Mouse (Mus musculus) testis, postnatal 10 days (tissue): Measurements from ENCODE around the gene 4930430F08Rik.
"Not testable (repeated sequence)": the region's sequence is repeated elsewhere in the genome, so short reads cannot be mapped to it uniquely, and the experiment has no call there.

Experiments used
- DNase-seq: peaks from one replicate; pipeline ENCODE4 v3.0.0; 2021; ENCODE audit warnings: low spot score

Gene 4930430F08Rik

GRCm38 (mm10) chr10:100590323-100590722 lies at the start of gene 4930430F08Rik, which contains the start of gene 1700017N19Rik:
4930430F08Rik (minus strand) TSS chr10:100590423.
1700017N19Rik (plus strand) TSS chr10:100590484.
- no peak for DNase-seq

DNA sequence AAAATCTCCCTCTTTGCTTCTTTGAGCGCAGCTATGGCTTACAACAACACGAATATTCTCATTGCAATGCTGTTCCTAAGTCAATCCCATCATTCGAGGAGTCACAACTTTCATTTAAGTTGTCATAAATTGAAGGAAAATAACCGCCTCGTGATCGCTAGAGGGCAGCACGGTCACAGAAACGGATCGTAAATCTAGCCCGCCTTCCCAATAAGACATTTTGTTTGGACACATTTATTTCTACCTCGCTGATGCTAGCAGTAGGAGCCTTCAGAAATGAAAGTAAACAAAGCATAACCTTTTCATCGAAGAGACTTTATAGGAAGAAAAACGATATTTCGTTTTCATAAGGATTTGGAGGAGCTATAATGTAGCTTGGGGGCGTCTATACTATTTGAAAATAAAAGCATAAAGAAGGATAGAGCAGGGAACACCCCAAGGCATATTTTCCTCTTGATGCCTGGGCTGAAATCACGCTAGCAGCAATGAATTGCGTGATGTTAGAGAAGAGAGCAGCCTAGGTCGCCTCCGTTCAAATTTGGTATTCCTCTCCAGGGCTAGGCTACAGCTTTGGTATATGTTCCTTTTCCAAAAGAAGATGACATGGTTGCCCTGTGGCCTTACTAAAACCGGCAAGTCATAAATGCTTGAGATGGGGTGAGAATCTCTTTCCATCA lies 39.7 kb upstream of the 4930430F08Rik start:
- DNase-seq, result peak; percentile 49

DNA sequence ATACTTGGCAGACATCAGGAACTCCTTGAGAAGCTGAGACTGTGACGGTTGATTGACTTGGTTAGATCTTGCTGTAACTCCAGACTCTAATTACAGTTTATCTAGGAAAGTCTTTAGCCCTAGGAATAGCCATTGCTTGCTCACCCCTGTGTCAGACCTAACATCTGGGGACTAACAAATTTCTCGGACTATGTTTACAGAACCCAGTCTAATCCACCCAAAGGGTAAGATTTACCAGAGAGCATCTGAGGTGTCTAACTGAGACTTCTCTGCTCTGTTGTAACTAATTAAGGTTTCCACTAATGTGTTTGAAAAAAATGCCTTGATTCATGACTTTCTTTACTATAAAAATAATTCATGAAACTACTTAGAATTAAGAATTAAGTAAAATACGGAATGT lies 32.3 kb upstream of the 4930430F08Rik start:
- no peak for DNase-seq

GRCm38 (mm10) chr10:100620040-100620439 lies 29.8 kb upstream of the 4930430F08Rik start:
- DNase-seq, result peak; percentile 38

DNA sequence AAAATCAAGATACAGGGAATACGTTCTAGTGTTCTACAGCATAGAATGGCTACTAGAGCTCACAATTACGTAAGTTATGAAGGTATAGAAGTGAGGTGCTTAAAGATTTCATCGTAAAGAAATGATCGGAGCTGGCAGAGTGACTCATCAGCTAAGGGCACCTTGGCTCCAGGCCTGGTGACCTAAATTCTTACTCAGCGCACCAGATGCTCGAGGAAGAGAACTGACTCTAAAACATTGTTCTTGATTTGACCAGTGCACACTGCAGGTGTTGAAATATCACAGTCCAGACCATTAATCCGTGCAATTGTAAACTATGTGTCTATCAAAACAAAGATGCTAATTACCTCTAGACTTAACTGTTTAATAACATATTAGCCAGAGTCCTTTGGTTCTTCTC lies 29.3 kb upstream of the 4930430F08Rik start:
- no peak for DNase-seq

GRCm38 (mm10) chr10:100617233-100617903 lies 27.1 kb upstream of the 4930430F08Rik start:
- DNase-seq, result no peak

DNA sequence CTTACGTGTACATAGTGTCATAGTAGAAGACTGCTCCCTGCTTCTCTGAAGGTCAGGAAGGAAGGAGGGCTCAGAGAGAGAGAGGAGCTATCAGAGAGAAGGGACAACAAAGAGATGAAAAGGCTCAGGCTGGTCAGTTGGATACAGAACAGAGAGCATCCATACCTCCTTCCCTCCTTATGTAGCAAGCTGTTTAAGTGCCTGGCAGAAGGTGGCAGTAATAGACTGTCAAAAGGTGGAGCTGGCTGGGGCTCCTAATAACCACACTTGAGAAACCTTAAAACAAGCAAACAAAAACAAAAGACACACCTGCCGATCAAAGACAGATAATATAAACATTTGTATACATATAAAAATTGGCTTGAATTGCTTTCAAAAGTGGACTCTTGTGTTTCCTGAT lies 14.0 kb upstream of the 4930430F08Rik start:
- no peak for DNase-seq

DNA sequence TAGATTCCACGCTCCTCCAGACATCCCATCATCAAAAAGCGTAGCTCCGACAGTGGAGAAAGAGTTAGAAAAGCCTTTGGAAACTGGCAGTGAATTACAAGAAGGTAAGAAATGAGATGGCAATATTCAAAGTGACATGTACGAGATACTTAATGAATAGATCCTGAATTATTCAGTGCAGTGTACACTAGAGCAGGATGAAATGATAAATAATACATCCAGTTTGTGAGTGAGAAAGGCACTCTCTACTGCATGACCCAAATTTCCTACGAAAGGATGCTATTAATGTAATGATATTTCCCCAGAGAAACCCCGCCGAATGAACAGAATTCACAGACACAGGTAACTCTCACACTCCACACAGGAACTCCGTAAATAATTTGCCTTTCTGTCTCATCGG lies 13.3 kb upstream of the 4930430F08Rik start:
- DNase-seq, result no peak

DNA sequence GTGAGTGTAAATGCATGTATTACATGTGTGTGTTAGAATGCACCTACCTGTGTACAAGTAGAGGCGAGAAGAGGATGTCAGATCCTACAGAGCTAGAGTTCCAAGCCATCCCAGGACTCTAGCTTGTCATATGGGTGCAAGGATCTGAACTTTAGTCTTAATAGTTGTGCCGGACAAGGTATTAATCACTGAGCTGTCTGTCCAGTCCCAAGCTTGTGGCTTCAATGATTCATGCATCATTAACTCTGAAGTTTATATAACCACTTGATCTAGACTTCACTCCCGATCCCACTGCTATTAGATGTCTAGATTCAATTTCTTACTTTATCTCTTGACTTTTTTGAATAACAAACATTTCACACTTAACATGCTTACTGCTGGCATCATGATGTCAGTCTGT lies 8.1 kb upstream of the 4930430F08Rik start:
- no peak for DNase-seq

DNA sequence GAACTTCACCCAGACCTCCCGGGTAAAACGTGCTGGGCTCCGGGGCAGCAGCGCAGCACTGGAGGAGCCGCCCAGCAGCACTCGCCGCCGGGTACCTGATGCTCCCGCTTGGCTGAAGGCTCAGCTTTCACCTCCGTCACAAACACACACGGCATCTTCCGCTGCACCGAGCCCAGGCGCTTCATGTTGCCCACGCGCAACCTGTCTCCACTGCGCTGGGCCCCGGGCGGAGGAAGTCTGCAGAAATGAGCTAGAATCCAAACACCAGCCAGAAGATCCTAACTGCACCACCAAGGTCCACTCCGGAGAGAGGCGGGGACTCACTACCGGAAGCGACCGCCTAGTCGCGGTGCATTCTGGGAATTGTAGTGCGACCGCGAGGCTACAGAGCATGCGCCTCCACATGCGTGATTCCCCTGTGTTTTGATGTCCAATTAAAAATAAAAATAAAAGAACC lies 1.3 kb downstream of the 4930430F08Rik start:
- DNase-seq, result peak; percentile 94

DNA sequence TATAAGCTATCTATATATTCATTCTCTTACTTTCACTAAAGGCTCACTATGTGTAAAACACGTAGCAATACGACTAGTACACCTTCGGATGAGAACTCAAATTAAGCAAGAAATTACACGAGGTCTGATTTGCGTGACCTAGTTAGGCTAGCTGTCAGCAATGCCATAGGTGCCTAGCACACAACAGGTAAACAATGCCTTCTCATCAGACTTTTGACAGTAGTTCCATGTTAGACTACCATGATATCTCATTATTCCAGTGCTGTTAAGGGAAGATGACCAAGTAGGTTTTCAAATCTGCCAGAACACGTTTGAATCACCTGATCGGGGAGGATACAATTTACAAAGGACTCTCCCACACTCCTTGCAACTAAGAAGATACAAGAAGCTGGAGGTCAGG lies 1.7 kb downstream of the 4930430F08Rik start:
- DNase-seq, result no peak

GRCm38 (mm10) chr10:100584178-100584577 lies 6.0 kb downstream of the 4930430F08Rik start:
- DNase-seq, result no peak

GRCm38 (mm10) chr10:100575294-100575693 lies 14.9 kb downstream of the 4930430F08Rik start:
- DNase-seq, result no peak

GRCm38 (mm10) chr10:100574505-100575149 lies 15.6 kb downstream of the 4930430F08Rik start:
- DNase-seq, result no peak

- DNase-seq, result no peak
Observed at GRCm38 (mm10) chr10:100571707-100572106, 18.5 kb downstream of the 4930430F08Rik start.

- no peak for DNase-seq
Observed at GRCm38 (mm10) chr10:100564112-100564511, 26.1 kb downstream of the 4930430F08Rik start.

- not testable (repeated sequence) for DNase-seq
Observed at GRCm38 (mm10) chr10:100560194-100560883, 29.9 kb downstream of the 4930430F08Rik start.

- no peak for DNase-seq
Observed at GRCm38 (mm10) chr10:100556566-100557175, 33.6 kb downstream of the 4930430F08Rik start.

DNA sequence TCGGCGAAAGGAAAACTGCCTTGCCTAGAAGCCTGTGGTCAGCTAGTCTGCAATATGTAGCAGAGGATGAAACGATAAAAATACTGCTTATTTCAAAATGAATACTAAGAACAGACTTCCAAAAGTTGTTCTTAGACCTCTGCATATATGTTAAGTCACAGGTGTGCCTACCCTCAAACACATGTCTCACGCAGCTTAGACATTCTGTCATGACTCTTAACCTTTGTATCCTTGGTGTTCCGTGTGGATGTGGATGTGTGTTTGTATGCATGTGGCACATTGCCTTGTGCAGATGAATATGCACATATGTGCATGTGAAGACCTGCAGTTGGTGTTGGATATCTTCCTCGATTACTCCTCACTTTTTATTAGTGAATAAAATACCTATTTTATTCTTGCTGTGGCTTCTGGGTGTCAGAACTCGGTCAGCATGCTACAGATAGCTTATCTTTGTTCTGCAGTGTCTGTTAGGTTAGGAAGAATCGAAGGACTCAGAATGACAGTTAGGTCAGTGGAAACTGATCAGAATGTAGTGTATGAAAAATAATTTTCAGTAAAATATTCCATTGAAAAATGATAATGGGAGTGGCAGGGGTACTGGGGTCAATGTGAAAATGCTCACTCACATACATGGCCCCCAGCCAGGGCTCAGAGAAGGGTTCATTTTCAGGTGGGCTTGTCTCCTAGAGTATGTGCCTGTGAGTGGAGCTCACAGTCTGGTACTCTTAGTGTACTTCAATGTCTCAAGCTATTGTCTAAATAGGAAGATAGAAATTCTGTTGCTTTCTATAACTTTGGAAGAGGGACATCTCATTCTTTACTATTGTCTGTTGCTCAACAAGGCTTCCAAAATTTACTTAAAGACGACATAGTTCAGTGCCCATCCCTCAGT lies 65.5 kb downstream of the 4930430F08Rik start:
- no peak for DNase-seq

DNA sequence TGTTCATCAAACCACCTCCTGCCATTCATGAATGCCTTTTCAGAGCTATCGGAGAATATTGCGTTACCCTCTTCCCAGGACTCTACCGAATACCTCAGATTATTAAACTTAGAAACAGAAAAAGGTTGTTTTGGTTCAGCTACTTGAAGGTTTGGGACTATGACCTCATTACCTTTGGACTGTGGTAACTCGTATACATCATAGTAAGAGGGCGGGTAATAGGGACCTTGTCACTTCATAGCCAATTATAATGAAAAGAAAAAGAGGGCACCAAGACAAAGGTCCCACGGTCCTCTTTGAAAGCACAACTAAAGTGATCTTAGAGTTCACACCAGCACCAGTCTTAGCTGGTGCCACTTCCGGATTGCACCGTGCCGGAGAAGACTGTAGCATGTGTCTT lies 67.9 kb downstream of the 4930430F08Rik start:
- no peak for DNase-seq
